Mouse (Mus musculus): ENCODE measurements around the gene Lingo4.

DNA sequence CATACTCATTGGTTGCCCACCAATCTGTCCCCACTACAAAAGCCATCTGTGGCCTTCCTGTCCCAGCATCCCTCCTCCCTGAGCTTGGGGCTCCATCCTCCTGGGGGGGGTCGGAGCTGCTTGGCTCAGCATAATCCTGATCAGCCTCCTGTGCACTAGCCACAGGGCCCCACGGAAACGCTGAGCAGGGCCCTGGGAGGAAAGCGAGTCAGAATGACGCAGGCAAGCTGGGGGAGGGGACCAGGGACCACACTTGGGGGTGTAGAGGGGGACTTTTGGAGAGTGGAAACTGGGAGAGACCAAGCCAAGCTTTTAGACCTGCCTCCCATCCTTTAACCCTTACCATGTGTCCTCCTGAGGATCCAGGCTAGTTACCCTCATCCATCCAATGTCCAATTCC lies 22.5 kb upstream of the Lingo4 start:
- TF ChIP-seq GATA1 (IDR thresholded peaks at IDR 0.05; ENCODE audit: borderline replicate concordance, low read length) (no peak), FLI1 (IDR thresholded peaks at IDR 0.05; ENCODE audit: low read length) (no peak)

Data from megakaryocyte, embryonic 14.5 days (primary cell).